Mouse (Mus musculus) neural tube, embryonic 10.5 days (tissue): Measurements from ENCODE around the gene Brinp3.

Experiments
- DNase-seq: peaks from one replicate; pipeline ENCODE4 v3.0.0-alpha.2; 2017; ENCODE audit warnings: low spot score; ENCODE audit errors: extremely low spot score

Brinp3 gene

DNA sequence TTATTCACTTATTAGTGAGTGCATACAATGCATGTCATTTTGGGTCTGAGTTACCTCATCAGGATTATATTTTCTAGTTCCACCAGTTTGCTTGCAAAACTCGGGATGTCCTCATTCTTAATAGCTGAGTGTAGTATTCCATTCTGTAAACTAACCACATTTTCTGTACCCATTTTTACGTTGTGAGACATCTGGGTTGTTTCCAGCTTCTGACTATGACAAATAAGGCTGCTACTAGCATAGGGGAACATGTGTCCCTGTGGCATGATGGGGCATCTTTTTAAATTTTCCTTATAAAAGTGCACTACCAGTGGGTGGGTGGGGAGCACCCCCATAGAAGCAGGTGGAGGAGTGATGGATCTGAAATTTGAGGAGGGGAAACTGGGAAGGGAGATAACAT, 292.7 kb downstream of the Brinp3 start:
- no peak for DNase-seq

DNA sequence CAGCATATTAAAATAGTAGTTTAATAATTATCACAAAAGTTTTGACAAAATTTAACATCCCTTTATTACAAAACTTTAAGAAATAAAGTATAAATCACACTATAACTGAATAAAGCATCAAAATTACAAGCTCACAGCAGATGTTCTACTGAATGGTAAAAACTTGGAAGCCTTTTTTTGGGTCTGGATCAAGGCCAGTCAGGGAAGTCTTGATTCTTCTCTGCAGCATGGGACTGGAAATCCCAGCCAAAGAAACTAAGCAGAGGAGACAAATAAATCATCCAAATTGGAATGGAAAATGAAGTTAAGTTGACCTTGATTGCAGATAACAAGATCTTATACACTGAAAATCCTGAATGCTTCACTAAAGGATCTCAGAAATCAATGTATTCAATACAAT, 298.3 kb downstream of the Brinp3 start:
- DNase-seq = no peak

DNA sequence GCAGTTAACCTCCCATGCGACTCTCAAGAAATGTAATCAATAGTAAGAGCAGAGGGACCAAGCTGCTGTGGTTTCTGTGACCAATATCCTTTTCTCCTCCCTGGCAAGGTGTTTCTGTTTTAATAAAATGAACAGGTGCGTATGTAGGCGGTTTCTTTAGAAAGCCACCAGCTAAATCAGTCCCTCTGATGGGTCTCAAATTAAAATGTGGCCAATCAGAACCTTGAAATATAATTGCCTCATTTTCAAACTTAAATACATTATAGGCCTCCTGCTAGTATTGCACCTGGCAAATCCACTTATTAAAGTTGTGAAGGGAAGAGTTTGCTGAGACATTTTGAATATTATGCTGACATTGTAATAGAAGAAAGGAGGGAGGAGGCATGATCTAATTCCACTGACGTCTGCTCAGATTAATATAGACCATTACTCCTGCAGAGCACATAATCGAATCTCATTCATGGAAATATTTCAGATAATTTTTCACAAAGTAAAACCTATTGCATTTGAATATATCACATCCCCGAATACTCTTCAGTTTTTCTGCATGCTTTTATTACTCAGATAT, 305.5 kb downstream of the Brinp3 start:
- no peak for DNase-seq

DNA sequence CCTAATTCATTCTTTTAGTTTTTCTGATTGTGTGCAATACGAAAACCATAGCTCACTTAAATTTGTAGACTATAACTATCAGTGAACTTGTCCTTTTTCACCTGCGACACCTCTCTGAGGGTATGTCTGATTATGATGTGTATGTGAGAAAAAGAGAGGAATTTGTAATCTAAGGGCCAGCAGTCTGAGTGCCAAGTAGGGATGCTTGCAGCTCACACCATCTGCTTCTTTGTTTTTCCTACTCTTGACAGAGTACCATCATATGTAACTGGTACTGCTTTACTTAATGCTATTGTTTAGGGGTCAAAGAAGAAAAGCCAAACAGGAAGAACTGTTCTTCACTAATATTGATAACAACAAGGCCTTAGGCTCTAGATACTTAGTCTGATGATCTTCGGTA, 307.3 kb downstream of the Brinp3 start:
- DNase-seq = no peak

DNA sequence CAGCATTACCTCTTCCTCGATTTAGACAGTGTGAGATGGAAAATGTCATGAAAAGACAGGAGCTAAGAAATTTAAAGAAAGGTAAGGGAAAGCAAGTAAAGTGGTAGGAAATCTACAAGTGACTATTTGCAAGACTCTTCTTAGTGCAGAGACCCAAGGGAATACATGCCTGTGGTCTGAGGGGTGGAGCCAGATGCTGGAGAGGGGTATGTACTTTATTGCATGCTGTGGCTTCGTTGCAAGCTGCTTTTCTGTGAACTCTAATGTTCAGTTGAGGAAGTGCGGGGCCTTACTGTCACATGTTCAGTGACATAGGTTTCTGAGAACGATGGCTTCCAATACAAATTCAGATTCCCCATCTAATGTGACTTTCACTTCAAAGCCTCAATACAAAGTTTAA, 313.2 kb downstream of the Brinp3 start:
- DNase-seq = no peak

DNA sequence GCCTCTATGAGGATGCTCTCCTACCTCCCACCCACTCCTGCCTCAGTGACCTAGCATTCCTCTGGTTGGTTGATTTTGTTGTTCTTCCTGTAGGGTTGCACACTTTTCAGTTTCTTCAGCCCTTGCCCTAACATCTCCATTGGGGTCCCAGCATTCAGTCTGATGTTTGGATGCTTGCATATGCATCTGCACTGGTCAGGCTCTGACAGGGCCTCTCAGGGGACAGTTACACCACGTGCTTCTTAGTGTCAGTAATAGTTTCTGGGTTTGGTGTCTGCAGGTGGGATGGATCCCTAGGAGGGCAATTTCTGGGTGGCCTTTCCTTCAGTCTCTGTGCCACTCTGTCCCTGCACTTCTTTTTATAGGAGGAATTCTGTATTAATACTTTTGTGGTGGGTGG, 339.3 kb downstream of the Brinp3 start:
- DNase-seq = no peak

DNA sequence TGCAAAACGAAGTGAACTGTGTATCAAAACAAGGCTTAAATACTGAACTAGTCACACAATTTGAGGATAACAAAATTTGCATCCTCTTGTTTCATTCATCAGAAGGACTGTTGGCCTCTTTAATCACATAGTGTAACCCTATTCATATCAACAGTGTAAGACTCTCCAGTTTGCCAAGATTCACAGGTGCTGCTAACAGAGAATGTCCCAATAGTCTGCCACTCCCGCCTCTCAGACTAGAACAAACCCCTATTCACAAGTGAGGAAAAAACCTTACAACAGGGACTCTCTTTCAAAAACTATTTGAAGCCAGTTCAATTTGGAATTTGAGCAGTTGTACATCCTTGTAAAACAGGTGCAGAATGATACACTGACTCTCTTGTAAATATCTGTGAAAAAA, 349.5 kb downstream of the Brinp3 start:
- DNase-seq = no peak

DNA sequence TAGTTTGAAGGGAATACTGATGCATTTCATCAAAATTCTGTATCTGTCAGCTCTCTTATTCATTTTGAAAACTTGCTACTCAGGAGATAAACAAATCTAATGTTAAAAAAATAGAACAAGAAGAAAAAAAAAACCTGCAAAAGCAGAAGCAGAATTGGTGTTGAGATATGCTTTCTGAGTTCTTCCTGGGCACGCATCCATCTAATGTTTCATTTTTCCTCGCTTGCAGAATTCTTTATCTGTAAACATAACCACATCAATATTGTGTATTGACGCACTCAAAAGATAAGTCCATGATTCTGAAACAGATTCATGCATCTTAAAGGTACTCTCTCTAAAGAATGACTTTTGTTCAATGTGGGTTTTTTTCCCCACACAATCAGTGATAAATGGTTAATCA, 354.3 kb downstream of the Brinp3 start:
- DNase-seq = no peak

DNA sequence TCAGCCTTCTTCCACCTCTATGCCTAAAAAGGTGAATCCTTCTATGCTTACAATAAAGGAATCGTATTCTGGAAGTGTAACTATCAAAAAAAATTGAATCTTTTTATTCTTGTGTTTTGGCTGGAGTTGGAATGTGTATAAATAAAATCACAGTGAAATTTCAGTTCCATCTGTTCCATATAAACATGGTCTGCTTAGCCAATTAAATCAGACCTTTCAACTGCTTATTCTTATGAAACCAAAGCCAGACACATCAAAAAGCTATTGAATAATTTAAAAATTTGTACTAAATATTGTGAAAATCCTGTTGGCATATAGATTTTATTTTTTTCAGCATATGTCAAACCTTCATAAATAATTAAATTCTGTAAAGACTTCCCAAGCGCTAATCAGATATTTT, 355.6 kb downstream of the Brinp3 start:
- no peak for DNase-seq

DNA sequence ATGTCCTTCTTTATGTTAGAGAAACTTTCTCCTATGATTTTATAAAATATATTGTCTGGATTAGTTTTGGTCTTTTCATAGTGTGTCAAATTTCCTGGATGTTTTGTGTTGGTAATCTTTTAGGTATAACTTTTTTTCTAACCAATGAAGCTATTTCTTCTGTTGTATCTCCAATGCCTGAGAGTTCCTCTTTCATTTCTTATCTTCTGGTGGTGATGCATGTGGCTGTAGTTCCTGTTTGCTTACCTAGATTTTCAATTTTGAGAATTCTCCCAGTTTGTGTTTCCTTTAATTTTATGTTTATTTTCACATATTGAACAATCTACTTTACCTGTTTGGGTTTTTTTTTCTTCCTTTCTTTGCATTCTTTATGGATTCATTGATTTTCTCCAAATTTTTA, 404.1 kb downstream of the Brinp3 start:
- DNase-seq = no peak

DNA sequence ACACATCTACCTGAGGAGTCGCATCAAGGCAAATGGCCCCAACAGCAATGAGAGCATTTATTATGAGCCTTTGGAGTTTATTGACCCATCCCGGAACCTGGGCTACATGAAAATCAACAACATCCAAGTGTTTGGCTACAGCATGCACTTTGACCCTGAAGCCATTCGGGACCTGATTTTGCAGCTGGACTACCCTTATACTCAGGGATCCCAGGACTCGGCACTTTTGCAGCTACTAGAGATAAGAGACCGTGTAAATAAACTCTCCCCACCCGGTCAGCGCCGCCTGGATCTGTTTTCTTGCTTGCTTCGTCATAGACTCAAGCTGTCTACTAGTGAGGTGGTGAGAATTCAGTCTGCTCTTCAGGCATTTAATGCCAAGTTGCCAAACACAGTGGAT, 407.1 kb downstream of the Brinp3 start:
- no peak for DNase-seq

DNA sequence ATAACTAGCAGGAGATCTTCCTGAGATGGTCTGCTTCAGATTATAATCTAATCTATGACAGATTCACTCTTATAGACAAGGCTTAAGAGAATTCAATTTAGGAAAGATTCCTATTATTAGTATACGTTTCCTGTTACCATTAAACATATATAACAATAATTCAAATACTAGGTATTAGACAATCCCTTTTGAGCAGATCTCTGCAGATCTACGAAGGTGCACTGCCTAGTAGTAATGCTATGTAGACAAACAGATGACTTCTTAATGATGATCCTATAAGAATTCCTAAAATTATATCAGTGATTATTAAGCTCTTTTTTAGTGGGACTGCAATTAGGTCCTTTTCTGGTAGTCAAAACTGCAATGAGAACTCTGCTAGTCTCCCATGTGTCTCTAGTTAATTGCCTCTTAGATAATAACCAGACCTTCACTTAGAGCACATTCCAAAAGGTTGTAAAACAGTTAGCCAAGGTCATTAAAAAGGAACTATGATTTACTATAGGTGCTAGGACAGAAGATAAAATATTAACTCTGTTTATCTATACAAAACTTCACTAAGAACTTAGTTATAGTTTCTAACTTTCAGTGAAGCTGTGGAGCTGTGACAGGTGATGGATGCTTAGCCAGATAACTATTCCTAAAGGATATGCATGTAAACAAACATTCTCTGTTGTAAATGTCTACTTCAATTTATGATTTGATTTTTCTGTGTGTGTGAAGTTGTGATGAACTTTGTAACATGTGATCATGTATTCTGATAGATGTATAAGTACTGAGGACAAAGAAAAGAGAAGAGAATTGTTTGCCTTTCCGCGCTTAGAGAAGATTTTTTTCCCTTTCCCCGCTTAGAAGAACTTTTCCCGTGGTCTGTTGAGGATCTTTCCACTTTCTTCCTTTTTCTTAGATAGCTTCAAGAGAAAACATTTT, 445.2 kb downstream of the Brinp3 start:
- no peak for DNase-seq
